Mouse (Mus musculus): ENCODE results near the gene Syt2.

Syt2 gene

GRCm38 (mm10) chr1:134706549-134706948, 60.1 kb downstream of the Syt2 start:
- peak; percentile 46 for DNase-seq

- peak; percentile 44 for DNase-seq
Observed at GRCm38 (mm10) chr1:134707516-134707915, 61.0 kb downstream of the Syt2 start.

GRCm38 (mm10) chr1:134708274-134708673, 61.8 kb downstream of the Syt2 start:
- peak; percentile 53 for DNase-seq

GRCm38 (mm10) chr1:134708801-134709385, 62.4 kb downstream of the Syt2 start:
- peak; percentile 70 for DNase-seq

GRCm38 (mm10) chr1:134709411-134710306, 63.2 kb downstream of the Syt2 start:
- DNase-seq, result peak; percentile 78

- peak; percentile 61 for DNase-seq
Observed at GRCm38 (mm10) chr1:134711061-134711460, 64.6 kb downstream of the Syt2 start.

- peak; percentile 43 for DNase-seq
Observed at GRCm38 (mm10) chr1:134711653-134712052, 65.2 kb downstream of the Syt2 start.

GRCm38 (mm10) chr1:134712781-134713299, 66.4 kb downstream of the Syt2 start:
- peak; percentile 30 for DNase-seq

GRCm38 (mm10) chr1:134713421-134713969, 67.0 kb downstream of the Syt2 start:
- peak; percentile 55 for DNase-seq

- DNase-seq, result peak; percentile 67
Observed at GRCm38 (mm10) chr1:134714166-134714565, 67.7 kb downstream of the Syt2 start.

GRCm38 (mm10) chr1:134715092-134715491, 68.6 kb downstream of the Syt2 start:
- peak; percentile 90 for DNase-seq

GRCm38 (mm10) chr1:134719718-134720304, 73.3 kb downstream of the Syt2 start:
- no peak for DNase-seq

GRCm38 (mm10) chr1:134721486-134721885, 75.0 kb downstream of the Syt2 start:
- no peak for DNase-seq

GRCm38 (mm10) chr1:134722891-134723290, 76.4 kb downstream of the Syt2 start:
- DNase-seq, result peak; percentile 88

- DNase-seq, result peak; percentile 95
Observed at GRCm38 (mm10) chr1:134725276-134725675, 78.8 kb downstream of the Syt2 start.

GRCm38 (mm10) chr1:134726480-134726879, 80.0 kb downstream of the Syt2 start:
- DNase-seq, result no peak

GRCm38 (mm10) chr1:134727256-134727655, 80.8 kb downstream of the Syt2 start:
- peak; percentile 72 for DNase-seq

GRCm38 (mm10) chr1:134733659-134734058, 87.2 kb downstream of the Syt2 start:
- no peak for DNase-seq

- DNase-seq, result peak; percentile 58
Observed at GRCm38 (mm10) chr1:134737463-134737862, 91.0 kb downstream of the Syt2 start.

- DNase-seq, result no peak
Observed at GRCm38 (mm10) chr1:134741433-134741832, 95.0 kb downstream of the Syt2 start.

GRCm38 (mm10) chr1:134741946-134742661, 95.6 kb downstream of the Syt2 start:
- DNase-seq, result no peak

GRCm38 (mm10) chr1:134745648-134746047, 99.2 kb downstream of the Syt2 start:
- DNase-seq, result no peak
